Mouse (Mus musculus): ENCODE measurements around the gene Tsen54. TPM values are rescaled to one million over a fixed set of nuclear protein-coding genes. Genes with fewer than 3 reads are reported as not detected.

Tsen54 gene
- 1 to 10 TPM; 4.3 to 6.6 TPM for total RNA-seq (2023)

GRCm38 (mm10) chr11:115814605-115815450 is at the start of gene Tsen54:
TSS of gene Tsen54 (plus strand) at chr11:115814724.

GRCm38 (mm10) chr11:115765103-115765606 is 49.4 kb upstream of the Tsen54 start, which contains the start of gene Tmem94:
TSS of gene Tmem94 (plus strand) at chr11:115765433.

GRCm38 (mm10) chr11:115813507-115814296 is 822 bp upstream of the Tsen54 start, which contains the start of gene Caskin2:
TSS of gene Caskin2 (minus strand) at chr11:115813639.

GRCm38 (mm10) chr11:115823774-115824740 is 9.5 kb downstream of the Tsen54 start, which contains the start of gene Llgl2:
TSS of gene Llgl2 (plus strand) at chr11:115824049.

GRCm38 (mm10) chr11:115858354-115858753 is 43.8 kb downstream of the Tsen54 start, which contains the start of gene Myo15b:
TSS of gene Myo15b (plus strand) at chr11:115858406.

Other genes starting within 250 kb of the Tsen54 start
- 10 to 100 TPM; 11.0 to 19.1 TPM for gene Mrps7, start 210.8 kb upstream of the Tsen54 start, total RNA-seq (2023)
- 10 to 100 TPM; 45.3 to 59.9 TPM for gene Gga3, start 210.7 kb upstream of the Tsen54 start, total RNA-seq (2023)
- gene Mif4gd, start 201.8 kb upstream of the Tsen54 start, total RNA-seq (2023) = 10 to 100 TPM; 20.5 to 21.7 TPM
- gene Slc25a19, start 186.4 kb upstream of the Tsen54 start, total RNA-seq (2023) = 10 to 100 TPM in 1 of 2 experiments, 1 to 10 TPM in 1; 10.0 to 11.4 TPM
- gene Grb2, start 106.1 kb upstream of the Tsen54 start, total RNA-seq (2023) = 100 to 1,000 TPM; 206 to 211 TPM
- gene Tmem94, start 49.3 kb upstream of the Tsen54 start, total RNA-seq (2023) = 10 to 100 TPM; 39.2 to 46.9 TPM
- gene Caskin2, start 1.1 kb upstream of the Tsen54 start, total RNA-seq (2023) = 1 to 10 TPM; 1.6 to 2.2 TPM
- 1 to 10 TPM; 2.8 to 3.5 TPM for gene Llgl2, start 9.3 kb downstream of the Tsen54 start, total RNA-seq (2023)
- gene Myo15b, start 43.7 kb downstream of the Tsen54 start, total RNA-seq (2023) = 1 to 10 TPM; 1.2 to 2.1 TPM
- 10 to 100 TPM; 62.1 to 64.5 TPM for gene Smim5, start 85.2 kb downstream of the Tsen54 start, total RNA-seq (2023)
- gene Smim6, start 97.3 kb downstream of the Tsen54 start, total RNA-seq (2023) = 1 to 10 TPM; 6.0 to 6.3 TPM
- 10 to 100 TPM; 24.2 to 28.0 TPM for gene Sap30bp, start 118.6 kb downstream of the Tsen54 start, total RNA-seq (2023)
- gene Recql5, start 118.8 kb downstream of the Tsen54 start, total RNA-seq (2023) = 10 to 100 TPM; 26.4 to 28.9 TPM
- under 1 TPM; 0.07 to 0.09 TPM for gene Itgb4, start 160.0 kb downstream of the Tsen54 start, total RNA-seq (2023)
- gene Galk1, start 198.0 kb downstream of the Tsen54 start, total RNA-seq (2023) = 1 to 10 TPM; 7.2 to 7.7 TPM
- gene H3f3b, start 213.2 kb downstream of the Tsen54 start, total RNA-seq (2023) = 1,000 to 10,000 TPM; 3,921 to 4,178 TPM
- 10 to 100 TPM; 20.9 to 23.4 TPM for gene Unk, start 215.6 kb downstream of the Tsen54 start, total RNA-seq (2023)